Mouse (Mus musculus) kidney, embryonic 14.5 days (tissue): ENCODE measurements at regions not wholly inside any gene's neighbourhood (a gene's known extent, or its start where the extent isn't known, plus 50 kb on each side); places are given as distances from the start of the nearest gene placed in this dataset.

Experiments used
- ATAC-seq: fragments of 200-750 bp; cut with Nextera tagmentation; 2 replicates; pipeline ENCODE4 v1.8.0; 2017; ENCODE audit warnings: moderate number of reproducible peaks, mild to moderate bottlenecking, moderate TSS enrichment, moderate library complexity; ENCODE audit not compliant: low FRiP score, low TSS enrichment
- H3K27ac ChIP-seq: fragments of 300-500 bp; sonication (generic); 2 replicates; pipeline ENCODE4 v1.5.1; 2014; ENCODE audit warnings: low read depth, mild to moderate bottlenecking, low read length, moderate library complexity, mixed read lengths
- H3K27me3 ChIP-seq: fragments of 300-500 bp; sonication (generic); 2 replicates; pipeline ENCODE4 v1.6.1; 2014; ENCODE audit warnings: mild to moderate bottlenecking, low read length; ENCODE audit not compliant: control insufficient read depth, insufficient read depth
- H3K36me3 ChIP-seq: fragments of 300-500 bp; sonication (generic); 2 replicates; pipeline ENCODE4 v1.6.1; 2014; ENCODE audit warnings: low read length, mixed read lengths; ENCODE audit not compliant: control insufficient read depth, insufficient read depth
- H3K4me1 ChIP-seq: fragments of 300-500 bp; sonication (generic); 2 replicates; pipeline ENCODE4 v1.6.1; 2014; ENCODE audit warnings: low read length, mixed read lengths; ENCODE audit not compliant: control insufficient read depth, insufficient read depth
- H3K4me2 ChIP-seq: fragments of 300-500 bp; sonication (generic); replicated peaks from 2 replicates; pipeline ENCODE4 v1.6.1; 2014; ENCODE audit warnings: low read depth, mild to moderate bottlenecking, low read length
- H3K4me3 ChIP-seq: fragments of 300-500 bp; sonication (generic); 2 replicates; pipeline ENCODE4 v1.5.1; 2014; ENCODE audit warnings: mild to moderate bottlenecking, low read length
- H3K9ac ChIP-seq: fragments of 300-500 bp; sonication (generic); 2 replicates; pipeline ENCODE4 v1.6.1; 2014; ENCODE audit warnings: low read depth, mild to moderate bottlenecking, low read length, moderate library complexity
- H3K9me3 ChIP-seq: fragments of 300-500 bp; sonication (generic); 2 replicates; pipeline ENCODE4 v1.6.1; 2016; ENCODE audit warnings: low read length; ENCODE audit not compliant: control insufficient read depth
- WGBS: fragments of 180-500 bp; shearing (Covaris S2); extraction: QIAGEN DNeasy Blood & Tissue Kit; methylation state at CpG from one replicate; pipeline ENCODE4 v1.1.7; 2014; 5-methylcytosine and 5-hydroxymethylcytosine counted together

DNA sequence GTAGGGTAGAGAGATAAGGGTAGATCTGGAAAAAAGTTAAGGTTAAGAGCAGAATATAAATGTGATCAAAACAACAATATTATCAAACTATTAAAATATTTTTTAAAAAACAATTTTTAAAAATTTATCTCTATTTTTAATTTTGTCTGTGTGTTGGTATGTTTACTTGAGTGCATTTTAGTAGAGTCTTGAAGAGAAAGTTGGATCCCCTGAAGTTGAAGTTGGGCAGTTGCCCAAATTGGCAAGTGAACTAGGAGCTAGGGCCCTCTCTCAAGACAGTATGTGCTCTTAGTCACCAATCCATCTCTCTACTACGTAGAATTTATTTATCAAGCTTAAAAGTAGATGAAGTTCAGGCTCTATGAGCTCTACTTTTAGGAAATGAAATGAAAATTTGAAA lies 59.9 kb downstream of the Adamts1 start:
- Histone ChIP-seq H3K27me3 (no peaks in the 10 kb centered on the region), H3K27ac (no peak overlapping the region), H3K9ac (no peak overlapping the region), H3K4me3 (no peak overlapping the region), H3K4me1 (no peaks in the 10 kb centered on the region), H3K4me2 (no peak overlapping the region), H3K9me3 (no peaks in the 10 kb centered on the region), H3K36me3 (no peaks in the 10 kb centered on the region)
- no peak for ATAC-seq
- WGBS, result 93% methylated on average over 1 of the region's 1 CpGs

DNA sequence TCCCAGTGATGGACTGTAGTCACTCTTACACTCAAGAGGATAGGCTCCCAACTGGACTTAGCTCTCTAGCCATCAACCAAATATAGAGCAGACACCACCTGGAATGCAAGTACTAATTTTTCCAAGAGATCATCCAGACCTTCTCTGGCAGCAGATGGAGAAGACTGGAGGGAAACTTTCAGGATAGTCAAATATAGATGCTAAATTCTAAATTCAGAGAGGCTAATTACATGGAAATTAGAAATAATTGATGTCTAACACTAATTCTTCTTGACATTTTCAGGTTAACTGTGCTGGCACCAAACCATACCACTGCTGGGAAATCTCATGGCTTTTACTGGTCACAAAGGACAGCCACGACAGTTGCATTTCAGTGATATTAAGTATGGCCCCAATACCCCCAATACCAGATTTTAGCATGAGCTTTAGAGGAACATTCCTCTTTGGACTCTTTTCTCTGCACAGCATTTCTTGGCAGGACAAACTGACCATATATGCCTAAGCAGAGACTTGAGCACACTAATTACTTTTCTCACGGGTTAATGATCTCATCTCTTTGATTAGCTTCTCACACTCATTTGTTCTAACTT lies 64.2 kb downstream of the Adamts1 start:
- Histone ChIP-seq H3K36me3 (no peaks in the 10 kb centered on the region), H3K9me3 (no peaks in the 10 kb centered on the region), H3K4me2 (no peak overlapping the region), H3K4me3 (no peak overlapping the region), H3K4me1 (no peaks in the 10 kb centered on the region), H3K27me3 (no peaks in the 10 kb centered on the region), H3K9ac (no peak overlapping the region), H3K27ac (no peak overlapping the region)
- WGBS, result 81% methylated on average over 2 of the region's 2 CpGs
- no peak for ATAC-seq

DNA sequence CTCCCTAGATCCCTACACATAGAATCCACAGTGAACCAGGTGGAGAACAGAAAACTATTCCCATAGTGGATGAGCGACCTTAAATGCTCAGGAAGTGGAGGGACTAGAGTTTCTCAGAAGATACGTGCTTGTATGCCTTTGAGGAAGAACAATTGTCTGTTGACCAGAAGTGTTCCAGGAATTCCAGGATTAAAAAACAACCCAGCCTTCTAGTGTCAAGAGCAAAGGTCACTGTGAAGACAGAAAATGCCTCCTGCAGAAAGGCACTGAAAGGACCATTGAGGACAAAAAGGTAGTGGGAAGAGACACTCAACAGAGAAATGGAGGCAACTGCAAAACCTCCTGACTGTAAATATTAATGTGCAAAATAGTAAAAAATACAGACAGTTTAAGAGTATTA lies 74.9 kb downstream of the Adamts1 start:
- Histone ChIP-seq H3K4me3 (no peak overlapping the region), H3K27me3 (no peaks in the 10 kb centered on the region), H3K36me3 (no peaks in the 10 kb centered on the region), H3K9me3 (no peaks in the 10 kb centered on the region), H3K4me2 (no peak overlapping the region), H3K27ac (no peak overlapping the region), H3K9ac (no peak overlapping the region), H3K4me1 (no peaks in the 10 kb centered on the region)
- ATAC-seq, result no peak
- 80% methylated on average over 2 of the region's 2 CpGs for WGBS

DNA sequence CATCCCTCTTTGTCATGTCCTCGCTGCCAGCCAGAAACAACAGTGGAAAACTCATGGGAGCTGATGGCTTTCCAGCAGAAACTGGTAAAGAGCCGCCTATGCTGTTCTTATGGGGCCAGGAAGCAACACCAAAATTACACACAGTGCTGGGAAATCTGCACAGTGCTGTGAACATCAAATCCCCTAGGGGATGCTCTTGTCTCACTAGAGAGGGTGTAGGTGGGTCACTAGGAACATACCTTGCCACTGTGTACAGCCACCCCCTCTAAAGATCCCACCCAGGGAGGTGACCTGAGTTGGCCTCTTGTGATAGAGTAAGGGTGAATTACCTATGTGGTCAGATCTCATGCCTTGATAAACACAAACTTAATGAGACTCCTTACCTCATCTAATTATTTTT lies 80.9 kb downstream of the Adamts1 start:
- no peaks in the 10 kb centered on the region for H3K36me3 ChIP-seq
- H3K4me1 ChIP-seq, result no peaks in the 10 kb centered on the region
- no peak for ATAC-seq
- no peak overlapping the region for H3K4me3 ChIP-seq
- H3K27ac ChIP-seq, result no peak overlapping the region
- no peaks in the 10 kb centered on the region for H3K9me3 ChIP-seq
- WGBS, result 78% methylated on average over 2 of the region's 2 CpGs
- no peak overlapping the region for H3K4me2 ChIP-seq
- H3K9ac ChIP-seq, result no peak overlapping the region
- no peaks in the 10 kb centered on the region for H3K27me3 ChIP-seq

DNA sequence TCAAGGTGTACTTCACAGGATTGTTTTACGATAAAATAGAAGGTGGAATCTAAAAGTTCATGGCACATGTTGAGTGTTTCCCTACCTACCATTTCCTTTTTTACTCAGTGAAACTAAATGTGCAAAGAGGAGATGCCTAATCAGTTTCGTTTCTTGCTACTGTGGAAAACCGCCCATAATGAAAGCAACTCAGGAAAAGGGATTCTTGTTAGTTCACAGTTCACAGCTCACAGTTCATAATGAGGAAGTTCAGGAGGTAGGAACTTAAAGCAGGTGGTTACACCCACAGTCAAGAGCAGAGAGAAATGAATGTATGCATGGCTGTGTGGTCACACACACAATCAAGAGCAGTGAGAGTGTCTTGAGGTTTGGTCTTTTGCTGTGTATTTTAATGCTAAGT lies 90.6 kb downstream of the Adamts1 start:
- H3K36me3 ChIP-seq, result no peaks in the 10 kb centered on the region
- no peak overlapping the region for H3K27ac ChIP-seq
- H3K4me3 ChIP-seq, result no peak overlapping the region
- H3K9me3 ChIP-seq, result no peaks in the 10 kb centered on the region
- H3K4me2 ChIP-seq, result no peak overlapping the region
- no peak for ATAC-seq
- no peaks in the 10 kb centered on the region for H3K27me3 ChIP-seq
- no peaks in the 10 kb centered on the region for H3K4me1 ChIP-seq
- WGBS, result 90% methylated on average over 3 of the region's 3 CpGs
- H3K9ac ChIP-seq, result no peak overlapping the region

DNA sequence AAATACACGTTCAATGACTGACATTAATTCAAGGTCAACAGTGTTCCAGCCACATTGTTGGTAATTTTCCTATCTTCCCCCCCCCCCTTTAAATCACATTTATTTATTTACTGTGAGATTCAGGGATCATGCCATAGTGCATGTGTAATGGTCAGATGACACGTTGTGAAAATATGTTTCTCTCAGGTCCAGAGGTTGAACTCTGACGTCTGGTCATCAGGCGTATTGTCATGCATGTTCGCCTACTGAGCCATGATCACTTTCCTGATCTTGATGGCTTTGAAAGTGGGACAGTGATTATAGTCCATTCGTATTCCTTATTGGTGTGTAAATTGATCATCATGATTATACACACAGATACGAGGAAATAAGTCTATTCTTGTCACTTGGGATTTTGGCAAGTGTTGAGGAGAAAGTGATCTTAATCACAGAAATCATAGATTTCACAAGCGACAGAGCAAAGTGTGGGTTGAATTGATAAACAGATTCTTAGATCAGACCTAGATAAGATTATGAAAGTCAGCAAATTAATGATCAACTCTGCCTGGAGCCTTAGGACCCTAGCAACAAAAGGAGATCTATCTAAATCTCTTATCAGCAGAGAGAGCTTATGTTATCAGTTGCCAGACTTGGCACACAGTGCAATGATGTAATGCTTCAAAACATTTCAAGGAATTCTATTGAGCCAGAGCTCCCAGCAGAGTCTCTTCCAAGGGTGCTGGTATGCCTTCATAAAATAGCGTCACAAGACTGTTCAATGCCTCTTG lies 98.5 kb downstream of the Adamts1 start:
- no peaks in the 10 kb centered on the region for H3K9me3 ChIP-seq
- ATAC-seq, result no peak
- 70% methylated on average over 9 of the region's 9 CpGs for WGBS
- no peaks in the 10 kb centered on the region for H3K36me3 ChIP-seq
- H3K4me2 ChIP-seq, result no peak overlapping the region
- H3K27ac ChIP-seq, result no peak overlapping the region
- no peaks in the 10 kb centered on the region for H3K4me1 ChIP-seq
- no peaks in the 10 kb centered on the region for H3K27me3 ChIP-seq
- H3K9ac ChIP-seq, result no peak overlapping the region
- H3K4me3 ChIP-seq, result no peak overlapping the region

DNA sequence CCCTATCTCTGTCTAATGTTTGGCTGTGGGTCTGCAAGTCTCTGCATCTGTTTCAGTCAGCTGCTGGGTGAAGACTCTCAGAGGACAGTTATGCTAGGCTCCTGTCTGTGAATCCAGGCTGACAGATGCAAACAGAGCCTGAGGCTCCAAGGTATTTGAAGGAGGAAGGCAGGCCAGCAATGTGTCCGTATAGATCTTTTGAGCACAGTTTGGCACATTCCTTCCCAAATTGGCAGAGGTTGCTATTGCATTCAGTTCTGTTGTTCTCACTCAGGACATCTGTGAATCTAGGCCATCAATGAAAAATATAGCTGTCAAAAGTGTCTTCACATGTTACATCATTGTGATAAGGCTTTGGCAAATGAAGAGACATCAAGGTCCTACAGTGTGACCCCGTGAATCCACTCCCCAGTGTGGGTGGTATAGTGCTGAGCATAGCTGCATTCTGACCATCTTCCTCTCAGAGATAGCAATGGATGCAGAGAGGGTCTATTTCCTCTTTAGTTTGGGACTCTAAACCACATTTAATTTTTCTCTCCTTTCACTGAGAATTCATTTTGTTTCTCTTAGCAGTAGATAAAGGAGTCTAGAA lies 99.9 kb downstream of the Adamts1 start:
- H3K27ac ChIP-seq, result no peak overlapping the region
- no peak for ATAC-seq
- no peak overlapping the region for H3K9ac ChIP-seq
- H3K4me2 ChIP-seq, result no peak overlapping the region
- H3K4me1 ChIP-seq, result no peaks in the 10 kb centered on the region
- no peaks in the 10 kb centered on the region for H3K27me3 ChIP-seq
- no peaks in the 10 kb centered on the region for H3K9me3 ChIP-seq
- WGBS, result 90% methylated on average over 2 of the region's 2 CpGs
- no peaks in the 10 kb centered on the region for H3K36me3 ChIP-seq
- no peak overlapping the region for H3K4me3 ChIP-seq

DNA sequence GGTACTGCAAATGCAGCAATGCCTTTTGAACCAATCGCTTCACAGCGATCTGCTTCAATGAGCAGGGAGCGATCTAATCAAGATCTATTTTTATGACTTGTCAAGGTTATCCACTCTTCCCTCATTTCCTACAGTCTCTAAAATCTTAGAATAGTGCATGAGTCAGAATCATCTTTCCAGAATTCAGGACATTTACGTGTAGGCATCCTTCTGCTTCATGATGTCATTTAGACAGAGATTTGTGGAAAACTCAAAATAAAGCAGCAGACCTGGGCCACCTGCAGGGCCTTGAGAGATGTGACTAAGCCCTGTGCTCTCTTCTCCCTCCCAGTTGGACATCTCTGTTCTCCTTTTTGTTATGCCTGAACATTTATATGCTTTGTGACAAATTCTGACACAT lies 103.6 kb downstream of the Adamts1 start:
- Histone ChIP-seq H3K36me3 (no peaks in the 10 kb centered on the region), H3K4me1 (no peaks in the 10 kb centered on the region), H3K4me2 (no peak overlapping the region), H3K27ac (no peak overlapping the region), H3K27me3 (no peaks in the 10 kb centered on the region), H3K9ac (no peak overlapping the region), H3K9me3 (no peaks in the 10 kb centered on the region), H3K4me3 (no peak overlapping the region)
- WGBS, result 63% methylated on average over 4 of the region's 4 CpGs
- no peak for ATAC-seq

DNA sequence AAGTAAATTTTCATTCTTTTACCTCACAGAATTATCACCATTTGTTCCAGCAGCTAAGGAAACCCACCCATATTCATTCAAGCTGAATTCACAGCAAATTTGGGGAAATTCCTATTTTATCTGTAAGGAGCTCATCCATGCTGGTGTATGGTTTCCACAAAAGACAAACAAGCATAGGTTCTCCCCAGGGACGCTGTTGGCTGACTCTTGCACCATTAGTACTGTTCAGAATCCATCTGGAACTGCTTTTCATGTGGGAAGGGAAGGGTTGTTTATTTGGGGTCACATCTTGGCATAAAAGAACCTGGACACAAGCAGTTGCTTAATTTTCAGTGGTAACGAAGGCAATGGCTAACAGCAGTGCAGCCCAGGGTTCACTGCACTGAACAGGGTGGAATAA lies 120.2 kb downstream of the Adamts1 start:
- Histone ChIP-seq H3K4me2 (no peak overlapping the region), H3K36me3 (no peaks in the 10 kb centered on the region), H3K9me3 (no peaks in the 10 kb centered on the region), H3K27ac (no peak overlapping the region), H3K9ac (no peak overlapping the region), H3K4me3 (no peak overlapping the region), H3K27me3 (no peaks in the 10 kb centered on the region), H3K4me1 (no peaks in the 10 kb centered on the region)
- ATAC-seq, result no peak
- WGBS, result 77% methylated on average over 2 of the region's 2 CpGs
